Mouse (Mus musculus) cerebellum, adult 18-20 months (tissue): ENCODE results near the gene Cbl.

ENCODE experiments used
- DNase-seq, 2 experiments: peaks; one replicate each; pipeline ENCODE4 v3.0.0; 2021

Cbl gene

GRCm38 (mm10) chr9:44178811-44179210 is 55.0 kb downstream of the Cbl start:
- DNase-seq, result no peak

DNA sequence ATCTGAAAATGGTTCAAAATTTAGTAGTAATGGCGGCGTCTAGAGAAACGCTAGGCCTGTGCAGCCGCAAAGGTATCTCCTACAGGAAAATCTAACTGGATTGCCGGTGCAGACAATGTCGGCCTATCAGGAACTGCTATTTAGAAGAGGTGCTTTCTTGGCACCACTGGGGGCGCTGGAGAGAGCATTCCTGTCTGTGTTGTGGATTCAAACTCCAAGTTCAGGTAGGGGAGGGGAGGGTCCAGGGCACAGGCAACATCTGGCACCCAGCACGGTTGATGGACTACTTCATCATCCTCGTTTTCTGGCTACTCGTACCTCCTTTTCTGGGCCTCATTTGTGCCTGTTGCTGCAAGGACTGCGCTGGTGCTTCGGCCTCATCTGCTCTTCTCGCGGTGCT is 55.5 kb downstream of the Cbl start:
- peak; percentile 19 to 23 for DNase-seq

DNA sequence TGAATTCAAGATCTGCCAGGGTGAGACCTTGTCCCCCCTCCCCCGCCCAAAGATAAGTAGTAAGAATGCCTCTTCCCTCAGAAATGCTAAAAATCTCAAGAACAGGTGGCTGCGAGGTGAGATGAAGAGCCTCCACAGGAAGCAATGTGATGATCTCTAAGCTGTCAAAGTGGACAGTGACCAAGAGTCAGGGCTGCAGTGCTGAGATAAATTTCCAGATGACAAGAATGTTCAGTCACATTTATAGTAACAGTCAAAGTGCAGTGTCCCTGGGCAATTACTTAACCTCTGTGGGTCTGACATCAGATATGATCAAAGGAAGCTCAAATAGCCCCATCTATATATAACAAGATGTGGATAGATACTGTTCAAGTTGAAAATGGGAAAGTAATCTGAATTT is 56.4 kb downstream of the Cbl start:
- no peak for DNase-seq

DNA sequence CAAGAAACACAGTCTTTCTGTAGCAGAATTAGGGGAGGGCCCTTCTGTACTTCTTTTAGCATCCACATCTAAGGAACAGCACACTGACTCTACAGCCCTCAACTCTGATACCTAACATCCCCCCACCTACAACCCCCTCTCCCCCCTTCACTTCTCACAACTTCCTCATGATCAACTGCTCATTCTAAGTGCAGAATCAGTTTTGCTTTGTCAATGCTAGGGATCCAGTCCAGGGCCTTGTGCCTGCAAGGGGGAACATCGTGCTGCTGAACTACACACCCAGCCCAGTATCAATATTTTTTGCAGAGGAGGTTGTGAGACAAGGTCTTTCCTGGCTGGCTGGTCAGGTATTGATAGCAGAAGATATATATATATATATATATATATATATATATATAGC is 57.9 kb downstream of the Cbl start:
- DNase-seq, result no peak

DNA sequence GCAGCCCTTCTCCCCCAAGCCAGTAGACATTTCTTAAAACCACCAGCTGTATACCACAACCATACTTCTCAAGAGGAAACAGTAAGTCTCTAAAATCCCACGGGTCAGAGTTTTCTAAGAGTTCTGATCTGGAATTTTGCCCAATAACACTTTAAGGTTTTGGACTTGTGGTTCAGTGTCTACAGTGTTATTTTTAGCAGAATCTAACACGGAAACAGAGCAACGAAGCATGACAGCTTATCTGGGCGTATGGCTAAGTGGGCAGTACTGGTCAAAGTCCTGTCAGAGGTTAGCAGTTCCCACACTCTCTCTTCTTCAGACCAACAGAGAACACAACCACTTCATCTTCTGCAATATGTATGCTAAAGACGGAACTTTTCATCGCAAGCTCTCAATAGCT is 58.3 kb downstream of the Cbl start:
- no peak for DNase-seq

GRCm38 (mm10) chr9:44170691-44171151 is 63.1 kb downstream of the Cbl start:
- no peak for DNase-seq

DNA sequence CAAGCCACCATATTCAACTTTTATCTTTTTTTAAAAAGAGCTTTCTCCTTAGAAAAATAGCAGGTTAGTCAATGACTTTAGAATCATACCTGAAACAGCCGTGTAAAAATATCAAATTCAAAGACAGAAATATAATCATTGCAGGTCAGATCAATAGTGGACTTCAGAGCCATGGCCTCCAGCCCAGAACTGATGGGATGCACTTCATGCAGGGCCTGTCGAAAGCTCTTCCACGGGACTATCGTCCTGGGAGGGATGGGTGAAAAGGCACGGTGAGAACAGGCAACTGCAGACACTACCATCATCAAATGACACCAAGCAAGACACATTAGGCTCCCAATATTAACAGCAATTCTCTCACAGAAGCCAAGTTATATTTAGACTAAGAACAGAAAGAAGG is 64.9 kb downstream of the Cbl start:
- DNase-seq, result no peak

DNA sequence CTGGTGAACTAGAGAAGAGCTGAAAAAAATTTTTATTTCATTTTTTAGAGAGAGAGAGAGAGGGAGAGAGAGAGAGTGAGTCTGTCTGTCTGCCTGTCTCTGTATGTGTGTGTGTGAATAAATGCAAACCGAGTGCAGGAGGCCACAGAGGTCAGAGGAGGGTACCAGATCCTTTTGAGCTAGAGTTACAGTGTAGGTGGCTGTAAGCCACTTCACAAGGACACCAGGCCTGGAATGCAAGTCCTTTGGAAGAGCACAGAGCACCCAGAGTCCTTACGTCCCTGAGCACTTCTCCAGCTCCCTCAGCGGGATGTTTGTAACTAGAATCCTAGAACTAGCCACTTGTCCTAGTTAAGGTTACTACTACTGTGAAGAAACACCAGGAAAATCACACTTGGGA is 74.0 kb downstream of the Cbl start:
- DNase-seq, result no peak

DNA sequence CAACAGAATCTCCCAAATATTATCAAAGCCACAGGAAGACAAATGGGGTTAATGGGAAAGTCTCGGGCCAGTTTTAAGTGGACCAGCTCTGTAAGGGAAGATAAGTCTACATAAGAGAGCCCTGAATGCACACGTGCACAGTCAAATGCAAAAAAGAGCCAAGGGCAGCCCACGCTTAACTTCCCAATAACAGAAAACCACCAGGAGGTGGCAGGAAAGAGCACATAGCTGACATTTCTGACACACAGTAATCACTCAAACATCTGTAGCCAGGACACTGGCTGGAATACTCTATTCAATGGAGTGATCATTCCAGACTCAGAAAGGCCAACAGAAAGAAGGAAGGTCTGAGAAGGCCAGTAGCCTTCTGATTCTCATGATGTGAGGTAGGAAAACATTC is 86.6 kb downstream of the Cbl start:
- no peak for DNase-seq

DNA sequence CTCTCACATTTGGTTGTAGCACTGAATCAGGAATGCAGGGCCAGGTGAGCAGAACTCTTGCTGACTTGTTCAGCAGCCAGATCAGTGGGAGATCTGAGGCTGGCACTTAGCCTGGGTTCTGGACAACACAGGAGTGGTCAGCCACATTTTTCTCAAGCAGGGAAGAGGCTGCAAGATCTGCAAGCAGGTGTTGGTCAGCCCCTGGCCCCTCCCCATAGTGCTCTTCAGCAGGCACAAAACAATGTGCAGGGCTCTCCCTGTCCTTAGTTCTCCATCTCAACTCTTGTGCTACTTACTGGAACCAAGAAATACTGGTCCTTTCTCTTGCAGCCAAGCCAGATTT is 89.2 kb downstream of the Cbl start:
- peak; percentile 71 to 72 for DNase-seq

GRCm38 (mm10) chr9:44144023-44144717 is 89.7 kb downstream of the Cbl start:
- DNase-seq, result peak; percentile 63 to 69

GRCm38 (mm10) chr9:44143421-44143820 is 90.4 kb downstream of the Cbl start:
- no peak for DNase-seq

- DNase-seq, result no peak
Observed at GRCm38 (mm10) chr9:44141951-44142350, 91.9 kb downstream of the Cbl start.

- DNase-seq, result no peak
Observed at GRCm38 (mm10) chr9:44137846-44138245, 96.0 kb downstream of the Cbl start.

DNA sequence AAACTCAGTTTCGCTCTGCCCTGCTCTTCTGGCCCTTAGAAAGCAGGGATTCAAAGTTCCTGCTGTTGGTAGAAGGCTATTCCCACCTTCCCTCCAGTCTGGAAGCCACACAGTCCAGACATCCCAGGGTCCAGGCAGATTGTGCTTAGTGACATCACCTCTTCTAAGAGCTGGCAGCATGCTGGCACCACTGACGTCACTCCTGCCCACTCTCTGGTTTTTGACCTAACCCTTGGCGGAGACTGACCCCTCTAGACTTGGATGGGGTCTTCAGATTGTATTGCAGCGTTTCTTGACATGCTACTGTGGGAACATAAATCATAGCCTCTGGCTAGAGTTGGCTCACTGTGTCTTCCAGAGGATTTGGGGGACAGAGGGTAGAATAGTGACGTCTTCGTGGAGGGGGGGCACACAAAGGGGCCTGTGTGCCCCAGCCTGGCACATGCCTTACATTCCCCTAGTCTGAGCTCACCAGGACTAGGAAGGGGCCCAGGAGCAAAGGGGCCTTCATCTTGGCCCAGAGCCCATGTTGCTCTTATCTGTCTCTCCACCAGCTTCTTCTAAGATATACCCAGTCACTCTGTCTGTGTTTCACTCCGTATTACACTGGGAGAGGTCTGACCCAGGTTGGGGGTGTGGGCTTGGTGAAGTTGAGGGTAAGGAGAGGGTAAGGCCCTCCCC is 98.0 kb downstream of the Cbl start:
- DNase-seq, result peak; percentile 51 to 53

GRCm38 (mm10) chr9:44134851-44135730 is 98.8 kb downstream of the Cbl start:
- DNase-seq, result peak; percentile 58 to 76

DNA sequence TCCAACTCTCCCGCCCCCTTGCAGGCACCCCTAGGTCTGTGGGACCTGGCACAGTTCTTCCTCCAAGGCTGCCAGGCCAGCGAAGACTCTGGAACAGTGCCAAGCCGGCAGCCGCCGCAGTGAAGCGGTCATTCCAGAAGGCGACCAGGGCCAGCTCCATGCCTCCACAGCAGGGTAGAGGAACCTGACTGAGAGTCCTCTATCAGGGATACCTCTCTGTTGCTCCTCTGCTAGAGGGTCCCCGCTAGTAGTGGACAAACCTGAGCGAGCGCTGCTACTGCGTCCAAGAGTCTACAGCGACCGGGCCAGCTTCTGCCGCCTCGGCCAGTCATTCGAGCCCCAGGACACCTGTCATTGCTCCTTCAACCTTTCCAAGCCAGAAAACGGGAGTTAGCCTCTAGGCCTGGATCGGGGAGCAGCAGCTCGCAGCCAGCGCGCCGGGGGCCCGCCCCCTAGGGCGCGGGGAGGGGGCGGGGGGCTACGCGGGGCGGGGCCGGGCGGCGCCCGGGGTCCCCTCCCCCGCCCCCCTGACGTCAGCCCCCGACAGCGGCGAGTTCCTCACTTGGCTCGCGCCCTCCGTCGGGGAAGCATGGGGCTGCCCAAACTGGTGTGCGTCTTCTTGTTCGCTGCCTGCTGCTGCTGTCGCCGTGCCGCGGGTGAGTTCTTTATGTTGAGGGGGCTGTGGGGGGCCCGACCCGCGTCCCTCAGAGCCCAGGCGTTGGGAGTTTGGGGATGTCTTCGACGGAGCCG is 99.6 kb downstream of the Cbl start, which contains the start of gene Mcam:
Gene Mcam (plus strand): TSS at position 369 of the 750 bp plus-strand sequence.
- DNase-seq, result peak; percentile 77 to 85

DNA sequence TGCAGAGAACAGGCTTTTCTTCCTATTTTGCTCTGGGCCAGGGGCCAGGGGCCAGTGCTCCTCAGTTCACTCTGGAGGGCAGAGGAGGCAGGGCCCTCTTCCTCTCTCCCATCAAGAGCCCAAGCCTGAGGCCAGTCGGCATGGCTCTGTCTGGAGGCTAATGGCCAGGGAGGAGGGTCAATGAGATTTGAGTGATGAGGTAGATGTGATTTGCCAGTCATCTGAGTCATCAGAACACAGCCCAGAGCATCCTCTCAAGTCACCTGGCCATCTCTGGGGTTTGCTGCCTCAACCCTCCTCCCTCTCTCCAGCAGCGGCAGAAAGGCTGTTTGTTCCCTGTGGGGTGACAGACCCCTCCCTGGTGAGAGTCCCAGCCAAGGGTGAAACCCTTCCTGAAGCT is 100.6 kb downstream of the Cbl start:
- DNase-seq, result peak; percentile 38 to 46

DNA sequence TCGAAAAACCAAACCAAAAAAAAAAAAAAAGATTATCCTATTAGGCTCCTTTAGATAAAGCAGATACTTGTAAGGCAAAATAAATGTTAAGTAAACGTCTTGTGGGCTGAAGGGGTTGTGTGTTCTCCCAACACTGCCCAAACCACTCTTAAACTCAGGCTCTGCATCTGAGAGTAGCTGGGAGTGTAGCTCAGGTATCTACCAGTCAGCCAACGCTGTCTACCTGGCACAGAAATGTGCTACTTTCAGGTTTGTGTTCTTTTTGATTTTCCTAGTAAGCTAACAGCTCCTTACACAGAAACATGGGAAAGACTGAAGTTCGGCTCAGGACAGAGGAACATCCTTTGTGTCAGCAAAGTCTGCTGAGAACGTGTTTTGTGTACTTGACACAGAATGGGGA is 101.6 kb downstream of the Cbl start:
- no peak for DNase-seq

DNA sequence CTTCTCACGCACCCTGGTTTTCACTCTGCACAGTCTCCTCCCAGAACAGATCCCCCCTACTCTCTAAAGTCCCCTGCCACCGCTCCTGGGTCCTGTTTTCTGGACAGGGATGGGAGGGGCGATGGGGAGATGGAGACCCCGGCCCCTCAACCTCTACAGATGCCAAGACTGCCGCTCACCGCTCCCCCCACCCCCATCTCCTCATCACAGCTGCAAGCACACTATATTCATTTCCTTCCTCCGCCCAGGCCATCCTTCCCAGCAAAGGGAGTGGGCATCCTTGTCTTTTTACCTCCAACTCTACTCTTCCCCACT is 102.6 kb downstream of the Cbl start:
- DNase-seq, result no peak

GRCm38 (mm10) chr9:44130581-44131275 is 103.1 kb downstream of the Cbl start:
- DNase-seq, result peak in 1 of 2 experiments; percentile 23

GRCm38 (mm10) chr9:44130034-44130433 is 103.8 kb downstream of the Cbl start:
- DNase-seq, result peak; percentile 51
